Mouse (Mus musculus) megakaryocyte, embryonic 14.5 days (primary cell): ENCODE measurements around the gene Taf6. TPM values are rescaled to one million over a fixed set of nuclear protein-coding genes. Genes with fewer than 3 reads are reported as not detected.
A peak's percentile ranks its signal among the peaks of the same experiment; 100 is the strongest.
"Not testable (repeated sequence)": the region's sequence is repeated elsewhere in the genome, so short reads cannot be mapped to it uniquely, and the experiment has no call there.

Experiments
- H3K27me3 ChIP-seq: replicated peaks from 2 replicates; pipeline ENCODE3; 2012; ENCODE audit warnings: inconsistent platforms
- H3K36me3 ChIP-seq: replicated peaks from 2 replicates; pipeline ENCODE3; 2012; ENCODE audit warnings: low read length, inconsistent platforms, mixed read lengths
- H3K4me1 ChIP-seq: 2 replicates; pipeline ENCODE4 v1.6.1; 2012; ENCODE audit warnings: inconsistent platforms
- H3K4me3 ChIP-seq: replicated peaks from 2 replicates; pipeline ENCODE3; 2012; ENCODE audit warnings: moderate library complexity, mild to moderate bottlenecking, inconsistent platforms
- H3K9me3 ChIP-seq: 2 replicates; pipeline ENCODE4 v1.6.1; 2012; ENCODE audit warnings: inconsistent platforms
- FLI1 ChIP-seq: IDR thresholded peaks from 2 replicates; pipeline ENCODE4 v1.6.1; 2012; ENCODE audit warnings: low read length, inconsistent platforms, mixed read lengths
- GATA1 ChIP-seq: IDR thresholded peaks from 3 replicates; pipeline ENCODE4 v1.6.1; 2012; ENCODE audit warnings: mixed read lengths, low read length, inconsistent platforms, borderline replicate concordance
- polyA plus RNA-seq: library from polyadenylated mRNA; stranded (reverse); fragments of >175 nt; gene quantifications from 2 replicates; pipeline ENCODE4 v1.2.3, GENCODE M21; 2012; ENCODE audit warnings: low replicate concordance; ENCODE audit not compliant: insufficient read depth

Taf6 gene
- polyA plus RNA-seq, 1 experiment = 21.9 TPM

GRCm38 (mm10) chr5:138219864-138220263 is 32.6 kb upstream of the Taf6 start:
- no peak overlapping the region for H3K4me3 ChIP-seq
- TF ChIP-seq GATA1 = no peak
- no peak for TF ChIP-seq FLI1
- H3K36me3 ChIP-seq = no peaks in the 10 kb centered on the region

GRCm38 (mm10) chr5:138216632-138217031 is 29.4 kb upstream of the Taf6 start:
- H3K27me3 ChIP-seq, H3K36me3 ChIP-seq, H3K4me3 ChIP-seq, H3K4me1 ChIP-seq: not testable (repeated sequence)
- H3K9me3 ChIP-seq = peaks cover 33% of the 10 kb centered on the region

More at GRCm38 (mm10) chr5:138219864-138220263, 32.6 kb upstream of the Taf6 start:
- peaks cover 11% of the 10 kb centered on the region for H3K27me3 ChIP-seq
- H3K9me3 ChIP-seq = peaks cover 28% of the 10 kb centered on the region
- H3K4me1 ChIP-seq = peaks cover 6% of the 10 kb centered on the region; the same call in 1 of the 2 replicates

GRCm38 (mm10) chr5:138207873-138208272 is 20.6 kb upstream of the Taf6 start:
- no peaks in the 10 kb centered on the region for H3K36me3 ChIP-seq
- no peak overlapping the region for H3K4me3 ChIP-seq
- peaks cover 4% of the 10 kb centered on the region; the same call in 1 of the 2 replicates for H3K4me1 ChIP-seq
- TF ChIP-seq GATA1 (no peak), FLI1 (no peak)
- H3K27me3 ChIP-seq = peaks cover 1% of the 10 kb centered on the region
- peaks cover 49% of the 10 kb centered on the region for H3K9me3 ChIP-seq

- peaks cover 1% of the 10 kb centered on the region for H3K27me3 ChIP-seq
- no peak overlapping the region for H3K4me3 ChIP-seq
- H3K4me1 ChIP-seq = peaks cover 4% of the 10 kb centered on the region; the same call in 1 of the 2 replicates
- no peaks in the 10 kb centered on the region for H3K36me3 ChIP-seq
- H3K9me3 ChIP-seq = peaks cover 50% of the 10 kb centered on the region
- TF ChIP-seq GATA1 = no peak
- no peak for TF ChIP-seq FLI1
Measured at GRCm38 (mm10) chr5:138207253-138207652, 20.0 kb upstream of the Taf6 start.

GRCm38 (mm10) chr5:138202086-138202485 is 14.8 kb upstream of the Taf6 start:
- TF ChIP-seq FLI1 (no peak), GATA1 (no peak)
- Histone ChIP-seq H3K9me3 (peaks cover 34% of the 10 kb centered on the region), H3K27me3 (no peaks in the 10 kb centered on the region), H3K4me3 (no peak overlapping the region), H3K4me1 (no peaks in the 10 kb centered on the region), H3K36me3 (no peaks in the 10 kb centered on the region)

GRCm38 (mm10) chr5:138199576-138199975 is 12.3 kb upstream of the Taf6 start:
- H3K36me3 ChIP-seq = no peaks in the 10 kb centered on the region
- H3K4me3 ChIP-seq = no peak overlapping the region
- H3K27me3 ChIP-seq = peaks cover 5% of the 10 kb centered on the region
- H3K9me3 ChIP-seq = peaks cover 20% of the 10 kb centered on the region
- TF ChIP-seq GATA1 = no peak
- no peak for TF ChIP-seq FLI1
- peaks cover 15% of the 10 kb centered on the region for H3K4me1 ChIP-seq

GRCm38 (mm10) chr5:138195463-138195862 is 8.2 kb upstream of the Taf6 start:
- Histone ChIP-seq H3K4me3 (no peak overlapping the region), H3K9me3 (no peaks in the 10 kb centered on the region), H3K4me1 (peaks cover 29% of the 10 kb centered on the region), H3K36me3 (peaks cover 25% of the 10 kb centered on the region), H3K27me3 (peaks cover 5% of the 10 kb centered on the region)
- TF ChIP-seq FLI1 = no peak

GRCm38 (mm10) chr5:138194755-138195345 is 7.6 kb upstream of the Taf6 start:
- TF ChIP-seq GATA1 (no peak), FLI1 (no peak)
- Histone ChIP-seq H3K27me3 (peaks cover 5% of the 10 kb centered on the region), H3K9me3 (no peaks in the 10 kb centered on the region), H3K36me3 (peaks cover 31% of the 10 kb centered on the region), H3K4me3 (peak overlapping the region; percentile 97), H3K4me1 (peaks cover 29% of the 10 kb centered on the region)

GRCm38 (mm10) chr5:138193771-138194727 is 6.8 kb upstream of the Taf6 start, which contains the start of gene Mblac1:
Mblac1 (plus strand) TSS chr5:138194314.
- peak within 1 kb of the TSS; percentile 97 for H3K4me3 ChIP-seq
- peaks cover 5% of the 10 kb centered on the region for H3K27me3 ChIP-seq
- H3K9me3 ChIP-seq = no peaks in the 10 kb centered on the region
- H3K4me1 ChIP-seq = peaks cover 29% of the 10 kb centered on the region
- H3K36me3 ChIP-seq = peaks cover 35% of the 10 kb centered on the region
- TF ChIP-seq GATA1 (no peak), FLI1 (no peak)

- TF ChIP-seq GATA1 = no peak
- TF ChIP-seq FLI1 = no peak
- Histone ChIP-seq H3K4me3 (peak overlapping the region; percentile 99), H3K9me3 (no peaks in the 10 kb centered on the region), H3K4me1 (peaks cover 24% of the 10 kb centered on the region), H3K27me3 (no peaks in the 10 kb centered on the region), H3K36me3 (peaks cover 50% of the 10 kb centered on the region)
Measured at GRCm38 (mm10) chr5:138187661-138188306, 533 bp upstream of the Taf6 start.
